Mouse (Mus musculus) forebrain, embryonic 15.5 days (tissue): ENCODE measurements around the gene Mrpl19. TPM values are rescaled to one million over a fixed set of nuclear protein-coding genes. Genes with fewer than 3 reads are reported as not detected.
A peak's percentile ranks its signal among the peaks of the same experiment; 100 is the strongest.

Experiments
- ATAC-seq: fragments of 200-750 bp; cut with Nextera tagmentation; replicated peaks from 2 replicates; pipeline ENCODE4 v1.8.0; 2017; ENCODE audit warnings: mild to moderate bottlenecking, moderate TSS enrichment, moderate library complexity
- H3K27ac ChIP-seq: fragments of 300-500 bp; sonication (generic); replicated peaks from 2 replicates; pipeline ENCODE4 v1.5.1; 2015; ENCODE audit warnings: mild to moderate bottlenecking, inconsistent platforms
- H3K27me3 ChIP-seq: fragments of 300-500 bp; sonication (generic); 2 replicates; pipeline ENCODE4 v1.6.1; 2015; ENCODE audit warnings: inconsistent platforms
- H3K36me3 ChIP-seq: fragments of 300-500 bp; sonication (generic); 2 replicates; pipeline ENCODE4 v1.6.1; 2015; ENCODE audit warnings: mild to moderate bottlenecking, inconsistent platforms
- H3K4me1 ChIP-seq: fragments of 300-500 bp; sonication (generic); 2 replicates; pipeline ENCODE4 v1.6.1; 2015; ENCODE audit warnings: inconsistent platforms
- H3K4me2 ChIP-seq: fragments of 300-500 bp; sonication (generic); replicated peaks from 2 replicates; pipeline ENCODE4 v1.6.1; 2015; ENCODE audit warnings: mild to moderate bottlenecking, inconsistent platforms
- H3K4me3 ChIP-seq: fragments of 300-500 bp; sonication (generic); 2 replicates; pipeline ENCODE4 v1.5.1; 2015; ENCODE audit warnings: mild to moderate bottlenecking, inconsistent platforms
- H3K9ac ChIP-seq: fragments of 300-500 bp; sonication (generic); replicated peaks from 2 replicates; pipeline ENCODE4 v1.6.1; 2015; ENCODE audit warnings: mild to moderate bottlenecking, inconsistent platforms
- H3K9me3 ChIP-seq: fragments of 300-500 bp; sonication (generic); 2 replicates; pipeline ENCODE4 v1.6.1; 2016; ENCODE audit warnings: inconsistent platforms
- WGBS: fragments of 180-500 bp; shearing (Covaris S2); methylation state at CpG from one replicate; pipeline ENCODE4 v1.1.7; 2015; ENCODE audit warnings: mixed read lengths; 5-methylcytosine and 5-hydroxymethylcytosine counted together
- polyA plus RNA-seq: library from polyadenylated mRNA; unstranded; fragments of >200 nt; fragmentation: Nextera tagmentation; extraction: Ambion mirVana; gene quantifications from 2 replicates; pipeline ENCODE4 v1.2.1, GENCODE M21; 2015

Mrpl19 gene
- polyA plus RNA-seq = 41.6 and 44.1 TPM in 2 replicates

DNA sequence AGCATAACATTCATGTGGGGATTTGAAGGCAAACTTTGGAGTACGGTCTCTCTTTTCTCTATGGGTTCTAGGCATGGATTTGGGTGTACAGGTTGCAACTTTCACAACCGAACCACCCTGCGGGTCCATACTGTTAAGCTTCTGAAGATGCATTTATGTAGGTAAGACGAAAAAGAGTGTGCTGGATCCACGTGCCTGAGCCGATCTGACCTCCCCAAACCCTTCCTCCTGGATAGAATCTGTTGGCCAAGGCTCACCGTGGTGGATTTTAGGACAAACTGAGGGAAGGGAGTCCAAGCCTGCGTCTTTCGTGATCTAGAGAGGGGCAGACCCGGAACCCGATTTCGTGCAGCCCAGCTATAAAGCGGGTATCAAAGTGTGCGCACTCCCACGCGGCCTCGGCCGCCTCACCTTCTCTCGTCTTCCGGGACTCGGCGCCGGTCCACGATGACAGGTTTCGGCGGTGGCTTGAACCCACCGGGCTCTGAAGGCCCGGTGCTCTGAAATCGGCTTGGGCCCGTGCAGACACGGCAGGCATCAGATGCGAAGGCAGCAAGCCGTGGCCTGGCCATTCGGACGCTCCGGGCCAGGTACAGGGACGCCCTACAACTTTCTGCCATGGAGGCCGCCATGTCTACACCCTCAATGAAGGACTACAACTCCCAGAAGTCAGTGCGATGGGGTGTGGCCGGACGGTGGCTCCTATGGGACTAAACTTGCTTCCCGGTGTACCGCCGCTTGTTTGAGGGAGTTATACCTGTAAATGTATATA lies at the start of gene Mrpl19:
Gene Mrpl19, minus strand, starts transcription at position 663 of the 772 bp plus-strand sequence.
- Histone ChIP-seq H3K27me3 (no peaks in the 10 kb centered on the region), H3K4me1 (peaks cover 10% of the 10 kb centered on the region), H3K27ac (no peak within 1 kb of the TSS), H3K4me2 (peak within 1 kb of the TSS; percentile 62), H3K4me3 (peak within 1 kb of the TSS; percentile 80), H3K36me3 (peaks cover 32% of the 10 kb centered on the region), H3K9ac (peak within 1 kb of the TSS; percentile 70), H3K9me3 (no peaks in the 10 kb centered on the region)
- peak; percentile 99 for ATAC-seq
- WGBS = under 1% methylated on average over 44 of the region's 44 CpGs

DNA sequence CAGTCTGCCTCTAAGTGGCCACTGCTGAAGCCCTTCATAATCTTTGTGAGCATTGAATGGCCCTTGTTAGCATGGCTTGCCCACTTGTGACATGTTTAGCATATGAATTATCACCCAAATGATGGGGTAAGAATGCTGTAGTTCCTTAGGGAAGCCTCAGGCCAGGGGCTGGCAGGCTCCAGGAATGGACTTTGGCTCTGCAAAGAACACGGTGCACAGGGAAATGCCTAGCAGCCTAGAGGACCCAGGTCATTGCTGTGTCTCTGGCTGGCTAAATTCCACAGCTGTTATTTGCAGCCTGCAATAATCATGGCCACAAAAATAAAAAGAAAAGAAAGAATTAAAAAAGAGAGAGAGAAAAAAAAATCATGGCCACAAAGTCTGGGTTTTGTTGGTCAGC lies 46.6 kb upstream of the Mrpl19 start:
- WGBS = 27% methylated on average over 1 of the region's 1 CpGs
- H3K27ac ChIP-seq = no peak overlapping the region
- no peaks in the 10 kb centered on the region for H3K36me3 ChIP-seq
- no peak for ATAC-seq
- H3K9ac ChIP-seq = no peak overlapping the region
- no peaks in the 10 kb centered on the region for H3K27me3 ChIP-seq
- H3K4me1 ChIP-seq = no peaks in the 10 kb centered on the region
- H3K9me3 ChIP-seq = no peaks in the 10 kb centered on the region
- no peak overlapping the region for H3K4me3 ChIP-seq
- no peak overlapping the region for H3K4me2 ChIP-seq

DNA sequence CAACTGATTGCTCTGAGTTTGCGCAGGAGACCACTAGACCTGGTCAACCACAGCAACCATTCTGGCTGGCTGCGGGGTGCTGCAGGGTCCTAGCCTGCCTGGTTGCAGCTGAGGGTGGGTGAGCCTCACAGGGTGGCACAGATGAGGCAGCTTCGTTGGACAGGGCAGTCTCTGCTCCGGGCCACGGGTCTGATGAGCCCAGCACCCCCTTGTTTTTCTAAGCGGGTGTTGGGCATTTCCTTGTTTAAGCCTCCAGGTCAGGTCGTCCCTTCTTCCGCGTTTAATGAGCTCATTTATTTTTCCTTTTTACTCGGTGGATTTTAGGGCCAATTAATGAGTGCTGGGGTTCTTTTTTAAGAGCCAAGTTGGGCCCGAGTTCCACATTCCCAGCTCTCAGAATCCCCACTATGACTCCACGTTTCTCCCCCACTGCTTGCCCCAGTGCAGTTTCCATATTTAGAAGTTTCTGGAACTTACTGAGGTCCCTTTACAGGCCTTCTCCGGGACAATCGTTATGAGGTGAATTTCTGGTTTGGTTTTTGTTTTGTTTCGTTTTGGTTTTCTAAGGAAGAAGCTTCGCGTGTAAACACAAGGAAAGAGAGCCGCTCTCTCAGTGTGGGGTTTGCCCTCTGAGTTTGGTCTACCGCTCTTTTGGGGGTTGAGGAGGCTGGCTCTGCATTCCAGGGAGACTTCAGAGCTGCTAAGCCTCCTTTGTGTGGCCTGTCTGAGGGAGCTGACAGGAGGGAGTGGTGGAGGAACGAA lies 24.5 kb upstream of the Mrpl19 start:
- Histone ChIP-seq H3K27ac (no peak overlapping the region), H3K36me3 (no peaks in the 10 kb centered on the region), H3K27me3 (no peaks in the 10 kb centered on the region), H3K4me2 (no peak overlapping the region), H3K9me3 (no peaks in the 10 kb centered on the region), H3K4me1 (peaks cover 9% of the 10 kb centered on the region; the same call in 1 of the 2 replicates), H3K4me3 (no peak overlapping the region), H3K9ac (no peak overlapping the region)
- 18% methylated on average over 20 of the region's 20 CpGs for WGBS
- peak; percentile 62 for ATAC-seq

DNA sequence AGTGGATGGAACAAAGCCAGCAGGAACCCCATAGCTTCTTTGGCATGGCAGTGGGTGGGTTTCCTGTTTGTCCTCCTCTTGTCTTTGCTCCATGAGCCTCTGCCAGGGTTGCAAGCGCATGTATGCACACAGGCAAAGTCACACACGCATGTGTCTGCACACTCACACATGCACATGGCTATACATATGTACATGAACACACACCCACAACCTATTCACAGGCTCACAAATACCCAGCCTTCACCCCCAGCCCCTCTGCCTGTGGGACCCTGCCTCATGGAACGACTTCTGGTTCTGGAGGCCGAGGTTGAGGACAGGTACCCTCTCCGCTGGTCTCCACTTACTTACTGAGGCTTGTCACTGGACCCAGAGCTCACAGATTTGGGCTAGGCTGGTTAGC lies 22.6 kb upstream of the Mrpl19 start:
- Histone ChIP-seq H3K27ac (no peak overlapping the region), H3K9ac (no peak overlapping the region)
- WGBS = 92% methylated on average over 5 of the region's 5 CpGs

DNA sequence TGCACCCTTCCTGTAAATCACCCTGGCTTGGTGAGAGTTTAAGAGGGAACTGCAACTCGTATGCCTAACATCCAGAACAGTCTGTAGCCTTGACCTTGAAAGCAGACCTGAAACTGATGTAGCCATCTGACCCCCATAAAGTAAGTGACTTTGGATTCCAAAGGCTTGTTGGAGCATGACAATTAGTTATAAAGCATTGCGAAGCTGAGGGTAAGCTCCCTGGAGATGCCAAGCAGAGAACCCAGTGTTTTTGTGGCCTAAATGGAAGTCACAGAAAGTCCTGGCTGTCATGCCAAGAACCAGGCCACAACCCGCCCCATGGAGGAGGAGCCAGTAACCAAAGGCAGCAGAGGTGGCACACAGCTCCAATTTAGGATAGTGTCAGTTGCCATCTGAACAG lies 21.8 kb upstream of the Mrpl19 start:
- Histone ChIP-seq H3K9ac (no peak overlapping the region), H3K27me3 (no peaks in the 10 kb centered on the region), H3K4me1 (peaks cover 9% of the 10 kb centered on the region; the same call in 1 of the 2 replicates), H3K4me2 (no peak overlapping the region), H3K27ac (no peak overlapping the region), H3K36me3 (no peaks in the 10 kb centered on the region), H3K4me3 (no peak overlapping the region), H3K9me3 (no peaks in the 10 kb centered on the region)
- WGBS = 52% methylated on average over 3 of the region's 3 CpGs
- ATAC-seq = no peak

More for the DNA sequence above, 22.6 kb upstream of the Mrpl19 start:
- Histone ChIP-seq H3K4me1 (peaks cover 9% of the 10 kb centered on the region; the same call in 1 of the 2 replicates), H3K9me3 (no peaks in the 10 kb centered on the region), H3K27me3 (no peaks in the 10 kb centered on the region), H3K4me2 (no peak overlapping the region), H3K4me3 (no peak overlapping the region), H3K36me3 (no peaks in the 10 kb centered on the region)
- ATAC-seq = no peak

GRCm38 (mm10) chr6:81987010-81987409 lies 21.3 kb upstream of the Mrpl19 start:
- H3K36me3 ChIP-seq = no peaks in the 10 kb centered on the region
- no peak overlapping the region for H3K9ac ChIP-seq
- 2% methylated on average over 9 of the region's 9 CpGs for WGBS
- H3K4me2 ChIP-seq = no peak overlapping the region
- H3K4me3 ChIP-seq = no peak overlapping the region
- H3K4me1 ChIP-seq = peaks cover 9% of the 10 kb centered on the region; the same call in 1 of the 2 replicates
- H3K9me3 ChIP-seq = no peaks in the 10 kb centered on the region
- no peaks in the 10 kb centered on the region for H3K27me3 ChIP-seq
- ATAC-seq = peak; percentile 73
- no peak overlapping the region for H3K27ac ChIP-seq

DNA sequence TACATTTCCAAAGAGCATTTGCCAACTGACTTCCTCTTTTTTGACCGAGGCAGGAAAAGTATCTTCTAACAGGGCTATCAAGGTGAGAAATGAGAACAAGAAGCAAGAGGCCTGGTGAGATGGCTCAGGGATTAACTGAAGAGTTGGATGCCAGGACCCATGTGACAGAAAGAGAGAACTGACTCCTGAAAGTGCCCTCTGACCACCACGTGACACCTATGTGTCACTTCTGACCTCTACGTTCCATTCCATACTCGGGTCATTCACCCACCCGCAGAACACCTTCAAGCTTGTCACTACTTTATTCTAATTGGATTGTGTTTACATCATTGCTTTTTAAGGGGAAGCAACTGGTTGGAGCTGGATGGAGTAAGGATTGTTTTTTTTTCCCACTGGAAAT lies 20.8 kb upstream of the Mrpl19 start:
- WGBS = 49% methylated on average over 5 of the region's 5 CpGs

GRCm38 (mm10) chr6:81986171-81986570 lies 20.4 kb upstream of the Mrpl19 start:
- Histone ChIP-seq H3K4me2 (no peak overlapping the region), H3K27ac (no peak overlapping the region), H3K4me3 (no peak overlapping the region), H3K9me3 (no peaks in the 10 kb centered on the region), H3K36me3 (no peaks in the 10 kb centered on the region), H3K4me1 (peaks cover 9% of the 10 kb centered on the region; the same call in 1 of the 2 replicates), H3K9ac (no peak overlapping the region), H3K27me3 (no peaks in the 10 kb centered on the region)
- 0 out of 2 replicates have a peak, but pooled peaks have one; percentile 27 for ATAC-seq
- 95% methylated on average over 8 of the region's 8 CpGs for WGBS

More for the DNA sequence above, 20.8 kb upstream of the Mrpl19 start:
- no peak overlapping the region for H3K4me3 ChIP-seq
- no peak overlapping the region for H3K27ac ChIP-seq
- ATAC-seq = no peak
- no peaks in the 10 kb centered on the region for H3K36me3 ChIP-seq
- no peak overlapping the region for H3K9ac ChIP-seq
- H3K9me3 ChIP-seq = no peaks in the 10 kb centered on the region
- no peaks in the 10 kb centered on the region for H3K27me3 ChIP-seq
- peaks cover 9% of the 10 kb centered on the region; the same call in 1 of the 2 replicates for H3K4me1 ChIP-seq
- H3K4me2 ChIP-seq = no peak overlapping the region

- no peak for ATAC-seq
- WGBS = 89% methylated on average over 4 of the region's 4 CpGs
- H3K4me2 ChIP-seq = no peak overlapping the region
- no peaks in the 10 kb centered on the region for H3K36me3 ChIP-seq
- H3K9me3 ChIP-seq = no peaks in the 10 kb centered on the region
- no peak overlapping the region for H3K27ac ChIP-seq
- H3K27me3 ChIP-seq = no peaks in the 10 kb centered on the region
- no peaks in the 10 kb centered on the region for H3K4me1 ChIP-seq
- no peak overlapping the region for H3K4me3 ChIP-seq
- H3K9ac ChIP-seq = no peak overlapping the region
Observed at GRCm38 (mm10) chr6:81979286-81979685, 13.5 kb upstream of the Mrpl19 start.

GRCm38 (mm10) chr6:81975971-81976621 lies 10.3 kb upstream of the Mrpl19 start:
- Histone ChIP-seq H3K27me3 (no peaks in the 10 kb centered on the region), H3K9me3 (no peaks in the 10 kb centered on the region), H3K36me3 (no peaks in the 10 kb centered on the region), H3K4me1 (no peaks in the 10 kb centered on the region), H3K9ac (no peak overlapping the region), H3K4me3 (no peak overlapping the region), H3K27ac (no peak overlapping the region), H3K4me2 (no peak overlapping the region)
- WGBS = 35% methylated on average over 7 of the region's 7 CpGs
- peak; percentile 82 for ATAC-seq

DNA sequence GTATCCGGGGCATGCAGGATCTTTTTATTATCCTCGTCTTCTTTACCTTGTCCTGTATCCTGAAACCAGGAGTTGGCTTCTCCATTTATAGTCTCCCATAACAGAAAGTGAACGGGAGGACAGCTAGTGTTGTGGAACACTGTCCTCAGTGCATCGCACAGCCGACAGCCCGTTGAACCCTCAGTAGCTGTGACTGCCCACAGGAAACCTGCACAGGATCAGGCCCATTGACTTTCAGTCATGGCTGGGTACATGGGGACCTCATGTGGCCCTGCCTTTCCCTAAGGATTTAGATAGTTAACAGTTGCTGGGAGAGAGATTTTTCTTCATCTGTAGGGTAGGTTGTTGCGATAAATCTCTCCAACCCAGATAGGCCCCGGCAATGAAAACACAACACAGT lies 6.8 kb upstream of the Mrpl19 start:
- ATAC-seq = no peak
- H3K9ac ChIP-seq = no peak overlapping the region
- H3K27me3 ChIP-seq = no peaks in the 10 kb centered on the region
- 88% methylated on average over 8 of the region's 8 CpGs for WGBS
- no peak overlapping the region for H3K27ac ChIP-seq
- H3K4me1 ChIP-seq = no peaks in the 10 kb centered on the region
- H3K4me2 ChIP-seq = no peak overlapping the region
- no peaks in the 10 kb centered on the region for H3K9me3 ChIP-seq
- H3K36me3 ChIP-seq = no peaks in the 10 kb centered on the region
- no peak overlapping the region for H3K4me3 ChIP-seq

GRCm38 (mm10) chr6:81971196-81971595 lies 5.4 kb upstream of the Mrpl19 start:
- Histone ChIP-seq H3K4me2 (no peak overlapping the region), H3K9me3 (no peaks in the 10 kb centered on the region), H3K4me3 (no peak overlapping the region), H3K27ac (no peak overlapping the region), H3K9ac (no peak overlapping the region), H3K4me1 (no peaks in the 10 kb centered on the region), H3K27me3 (no peaks in the 10 kb centered on the region), H3K36me3 (no peaks in the 10 kb centered on the region)
- ATAC-seq = no peak
- WGBS = 38% methylated on average over 7 of the region's 7 CpGs
